Mouse (Mus musculus): Measurements from ENCODE around the gene Cpt1c.
A peak's percentile ranks its signal among the peaks of the same experiment; 100 is the strongest.

The Cpt1c gene

DNA sequence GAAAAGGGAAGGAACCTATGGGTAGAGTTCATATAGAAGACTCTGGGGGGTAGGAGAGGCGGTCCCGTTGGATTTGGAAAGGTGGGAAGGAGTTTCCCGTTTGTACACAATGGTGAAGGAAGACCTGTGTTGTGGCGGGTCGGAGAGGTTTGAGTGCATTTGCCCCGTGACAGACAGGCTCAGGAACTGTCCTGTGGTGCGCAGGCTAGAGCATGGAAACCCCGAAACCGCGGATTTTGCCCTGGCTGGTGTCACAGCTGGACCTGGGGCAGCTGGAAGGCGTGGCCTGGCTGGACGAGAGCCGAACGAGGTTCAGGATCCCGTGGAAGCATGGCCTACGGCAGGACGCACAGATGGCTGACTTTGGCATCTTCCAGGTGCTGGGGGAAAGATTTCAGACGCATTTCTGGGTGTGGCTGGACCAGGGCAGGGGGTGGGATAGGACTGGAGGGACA, 23.9 kb upstream of the Cpt1c start, which contains the start of gene Bcl2l12:
Gene Bcl2l12 (minus strand): TSS at position 212 of the 455 bp plus-strand sequence.
- peak; percentile 56 to 64 for DNase-seq

DNA sequence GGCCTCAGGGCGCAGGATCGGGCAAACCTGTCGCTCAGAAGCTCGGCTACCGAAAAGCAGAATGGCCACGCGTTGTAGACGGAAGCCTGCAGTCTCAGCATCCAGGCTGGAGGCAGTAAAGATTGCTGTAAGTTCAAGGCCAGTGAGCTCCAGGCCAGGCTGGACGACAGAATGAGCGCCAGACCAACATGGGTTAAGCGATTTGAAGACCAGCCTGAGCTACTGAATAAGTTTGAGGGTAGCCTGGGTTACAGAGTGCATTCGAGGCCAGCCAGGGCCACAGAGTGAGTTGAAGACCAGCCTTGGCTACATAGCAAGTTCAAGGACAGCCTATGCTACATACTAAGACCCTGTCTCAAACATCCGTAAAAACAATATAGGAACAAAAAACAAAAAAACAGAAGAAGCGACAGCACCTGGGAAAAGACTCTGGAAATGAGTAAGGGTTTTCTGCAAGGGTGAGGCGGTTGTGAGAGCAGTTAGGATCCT, 23.3 kb upstream of the Cpt1c start:
- no peak for DNase-seq

DNA sequence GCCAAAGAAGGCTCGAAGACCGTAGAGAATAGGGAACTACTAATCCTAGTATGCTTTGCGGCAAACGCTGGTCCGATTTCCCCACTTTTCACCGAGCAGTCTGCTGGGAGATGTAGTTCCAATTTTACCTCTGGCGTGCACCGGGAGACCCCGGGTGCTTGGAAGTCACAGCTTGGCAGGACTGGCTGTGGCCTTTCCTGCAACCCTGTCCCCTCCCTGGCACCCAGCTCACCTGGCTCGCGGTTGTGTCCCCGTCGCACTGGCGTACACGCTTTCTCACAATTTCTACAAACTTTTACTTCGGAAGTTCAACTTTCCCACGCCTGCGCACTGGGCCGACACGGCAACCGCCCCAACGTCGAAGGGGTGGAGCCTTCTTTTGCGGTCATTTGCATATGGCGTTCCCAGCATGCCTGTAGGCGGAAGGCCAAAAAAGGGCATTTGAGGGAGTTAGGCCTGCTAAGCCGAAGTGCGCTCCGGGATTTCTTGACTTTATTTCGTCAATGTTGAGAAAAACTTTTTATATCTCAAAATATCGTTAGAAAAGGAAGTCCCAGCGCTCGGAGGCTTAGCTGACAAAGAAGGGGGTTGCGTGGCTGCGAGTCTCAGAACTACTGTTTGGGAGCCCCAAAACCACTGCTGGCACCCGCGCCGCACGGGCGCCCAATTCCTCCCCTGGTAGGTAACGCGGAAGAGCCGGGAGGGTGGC, 22.7 kb upstream of the Cpt1c start, which contains the start of gene Irf3:
Gene Irf3 (plus strand): TSS at position 418 of the 709 bp plus-strand sequence.
- DNase-seq: peak; percentile 96 to 98

DNA sequence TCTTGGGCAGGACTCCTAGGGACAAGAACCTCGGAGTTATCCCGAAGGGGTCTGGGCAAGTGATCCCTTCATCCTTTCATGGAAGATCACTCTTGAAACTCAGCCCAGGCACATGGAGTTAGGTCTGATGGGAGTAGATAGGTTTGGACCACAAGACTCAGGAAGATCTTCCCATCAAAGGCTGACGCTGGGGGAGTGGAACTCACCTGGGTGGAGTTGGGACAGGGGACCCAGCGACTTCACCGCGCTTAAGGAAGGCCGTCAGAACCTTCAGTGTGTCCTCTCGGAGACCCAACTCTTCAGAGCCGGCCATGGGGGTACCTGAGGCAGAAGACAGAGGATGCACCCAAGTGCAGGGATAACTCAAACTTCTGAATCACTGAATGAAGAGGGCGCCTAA, 22.0 kb upstream of the Cpt1c start:
- peak in 1 of 2 experiments; percentile 5 for DNase-seq

DNA sequence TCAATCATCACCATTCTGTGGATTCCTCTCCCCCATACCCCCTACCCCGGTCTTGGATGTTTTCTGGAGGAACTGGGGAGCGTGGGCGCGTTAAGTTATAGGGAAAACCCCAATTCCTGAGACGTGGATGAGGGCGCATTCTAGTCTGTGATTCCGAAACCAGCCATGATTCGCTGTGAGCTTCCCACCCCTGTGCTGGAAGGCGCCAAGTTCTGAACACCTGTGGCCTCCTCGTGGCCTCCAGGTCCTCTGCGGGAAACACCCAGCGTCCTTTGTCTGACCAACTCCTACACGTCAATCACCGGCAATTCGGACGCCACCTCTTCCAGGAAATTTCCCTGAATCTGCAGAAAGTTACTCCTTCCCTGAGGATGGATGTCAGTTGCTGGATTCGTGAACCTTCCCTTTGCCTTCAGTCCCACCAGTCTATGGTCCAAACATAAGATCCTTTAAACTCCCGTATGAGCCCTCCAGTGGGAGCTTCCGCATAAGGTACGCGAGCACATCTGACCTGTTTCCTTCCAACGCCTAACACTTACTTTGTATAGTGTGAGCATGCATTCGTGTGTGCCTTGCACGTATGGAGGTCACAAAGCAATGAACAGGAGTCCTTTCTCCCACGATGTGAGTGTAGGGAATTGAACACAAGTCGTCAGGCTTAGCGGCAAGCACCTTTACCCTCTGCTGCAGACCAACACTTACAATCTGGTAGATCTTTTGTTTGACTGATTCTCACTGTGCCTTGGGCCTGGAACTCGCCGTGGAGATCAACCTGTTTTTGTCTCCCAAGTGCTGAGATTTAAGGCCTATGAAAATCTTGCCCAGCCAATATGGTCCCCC, 12.4 kb upstream of the Cpt1c start:
- no peak for DNase-seq

DNA sequence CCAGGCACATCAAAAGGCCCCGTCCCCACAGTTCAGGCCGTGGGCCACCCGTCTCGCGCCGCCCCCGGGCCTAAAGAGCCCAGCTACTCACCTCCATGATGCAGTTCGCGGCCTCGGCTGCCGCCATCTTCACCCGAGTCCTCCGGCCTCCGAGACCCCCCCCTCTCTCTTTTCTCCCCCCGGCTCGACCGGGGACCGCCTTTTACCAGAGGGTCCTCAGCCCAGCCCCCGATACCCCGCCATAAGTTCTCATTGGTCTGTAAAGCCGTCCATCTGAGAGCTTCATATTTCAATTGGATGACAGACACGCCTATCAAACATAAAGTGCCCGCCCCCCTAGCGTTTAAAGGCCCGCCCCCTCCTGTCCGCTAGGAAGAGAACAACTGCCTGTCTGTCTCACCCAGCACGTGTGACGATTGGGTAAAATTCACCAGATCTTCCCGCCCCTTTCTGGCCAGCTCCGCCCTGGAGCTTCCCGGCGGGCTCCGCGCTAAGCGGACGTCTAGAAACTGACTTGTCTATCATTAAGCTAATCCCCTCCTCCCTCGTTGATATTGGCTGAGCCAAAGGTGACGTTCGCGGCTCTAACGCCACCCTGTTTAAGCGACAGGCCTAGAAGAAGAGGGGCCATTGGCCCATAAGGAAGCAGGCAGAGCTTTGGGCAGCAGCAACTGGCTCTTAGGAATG, 11.7 kb upstream of the Cpt1c start, which contains the start of gene Prmt1:
Gene Prmt1 (minus strand): TSS at position 377 of the 687 bp plus-strand sequence.
- DNase-seq: peak; percentile 100

DNA sequence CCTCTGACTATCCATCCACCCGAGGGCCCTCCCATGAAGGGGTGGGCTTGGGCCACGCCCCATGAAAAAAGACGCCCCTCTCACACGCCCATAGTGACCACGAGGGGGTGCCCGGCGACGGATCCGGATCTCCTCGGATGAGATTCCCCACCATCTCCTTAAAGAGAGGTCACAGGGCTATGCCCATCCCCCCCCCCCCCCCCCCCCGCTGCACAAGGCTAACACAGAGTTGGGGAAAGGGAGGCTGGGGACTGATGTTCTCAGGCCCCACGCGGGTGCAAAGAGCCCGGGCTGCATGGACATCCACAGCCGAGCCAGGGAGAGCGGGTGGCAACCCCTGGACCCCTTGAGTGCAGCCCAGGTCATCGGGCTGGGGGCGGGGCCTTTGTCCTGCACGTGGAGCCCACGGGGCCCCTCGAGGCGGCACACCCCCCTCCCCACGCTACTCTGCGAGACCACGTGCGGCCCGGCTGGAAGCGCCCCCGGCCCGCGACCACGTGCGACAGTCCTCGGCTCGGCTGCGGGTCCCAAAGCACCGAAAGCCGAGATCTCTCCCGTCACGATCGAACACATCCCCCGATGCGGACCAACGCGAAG, 11.0 kb upstream of the Cpt1c start:
- DNase-seq: peak; percentile 68 to 81

DNA sequence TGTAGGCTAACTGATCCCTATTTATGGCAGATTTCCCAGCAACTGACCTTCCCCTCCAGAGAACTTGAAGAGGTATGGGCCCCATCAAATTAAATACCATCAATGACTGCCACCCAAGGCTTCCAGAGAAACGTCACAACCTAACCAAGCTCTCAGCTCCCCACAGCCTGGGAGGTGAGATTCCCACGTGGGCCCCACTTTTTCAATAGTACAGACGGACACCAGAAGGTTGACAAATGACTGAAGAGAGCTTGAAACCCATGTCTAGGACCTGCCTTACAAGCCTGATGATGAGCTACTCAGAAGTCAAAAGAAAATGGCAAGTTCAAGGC, 10.1 kb upstream of the Cpt1c start:
- no peak for DNase-seq

DNA sequence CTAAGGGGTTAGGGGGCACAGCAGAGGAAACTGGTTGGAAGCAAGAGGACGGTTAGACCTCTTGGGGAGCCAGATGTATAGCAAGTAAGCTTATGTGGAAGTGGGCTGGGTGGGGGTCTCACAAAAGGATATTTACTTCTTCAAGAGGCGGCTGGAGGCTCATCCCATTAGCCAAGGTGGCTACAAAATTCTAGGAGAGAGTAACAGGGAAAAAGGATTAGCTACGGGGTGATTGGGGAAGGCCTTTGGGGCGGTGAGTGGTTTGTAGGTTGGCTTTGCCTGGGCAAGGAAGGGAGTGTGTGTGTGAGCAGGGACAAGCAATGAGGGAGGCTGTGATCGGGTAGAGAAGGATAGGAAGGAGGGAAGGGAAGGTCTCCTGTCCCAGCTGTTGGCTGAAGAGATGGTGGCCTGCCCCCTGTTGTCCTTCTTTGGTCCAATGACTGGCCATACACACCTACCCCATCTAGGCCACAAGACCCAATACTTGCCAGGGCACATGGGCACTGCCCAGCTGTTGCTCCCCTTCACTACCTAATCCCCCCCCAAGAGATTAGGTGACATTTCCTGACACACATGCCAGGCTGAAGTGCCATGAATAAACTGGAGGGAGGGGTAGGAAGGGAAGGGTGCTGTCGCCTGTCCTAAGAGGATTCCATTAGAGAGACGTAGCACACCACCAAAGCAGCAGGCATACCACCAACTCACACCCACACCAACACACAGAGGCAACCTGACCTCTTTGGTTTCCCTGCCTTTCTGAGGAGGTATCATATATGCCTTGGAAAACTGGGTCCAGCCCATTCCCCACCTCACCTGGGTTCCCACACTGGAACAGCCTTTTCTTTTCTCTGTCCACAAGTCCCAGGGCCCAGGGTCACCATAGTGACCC, 9.5 kb upstream of the Cpt1c start:
- DNase-seq: no peak

DNA sequence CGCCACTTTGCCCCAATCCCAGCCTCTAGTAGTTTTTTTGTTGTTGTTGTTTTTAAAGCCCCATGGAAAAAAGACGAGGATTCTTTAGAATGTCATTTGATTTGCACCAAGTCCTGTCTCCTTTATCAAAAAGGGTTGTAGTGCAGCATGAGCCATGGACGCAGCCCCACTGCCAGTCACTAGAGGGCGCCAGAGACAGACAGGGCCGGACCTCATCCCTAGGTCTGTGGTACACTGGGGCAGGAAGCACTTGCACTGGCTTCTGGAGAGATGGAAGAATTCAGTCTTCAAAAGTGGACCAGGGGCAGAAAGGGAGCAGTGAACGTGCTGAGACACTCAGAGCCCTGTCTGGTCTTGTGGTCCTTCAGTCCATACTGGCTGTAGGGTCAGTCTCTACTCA, 8.4 kb upstream of the Cpt1c start:
- peak; percentile 83 to 89 for DNase-seq

DNA sequence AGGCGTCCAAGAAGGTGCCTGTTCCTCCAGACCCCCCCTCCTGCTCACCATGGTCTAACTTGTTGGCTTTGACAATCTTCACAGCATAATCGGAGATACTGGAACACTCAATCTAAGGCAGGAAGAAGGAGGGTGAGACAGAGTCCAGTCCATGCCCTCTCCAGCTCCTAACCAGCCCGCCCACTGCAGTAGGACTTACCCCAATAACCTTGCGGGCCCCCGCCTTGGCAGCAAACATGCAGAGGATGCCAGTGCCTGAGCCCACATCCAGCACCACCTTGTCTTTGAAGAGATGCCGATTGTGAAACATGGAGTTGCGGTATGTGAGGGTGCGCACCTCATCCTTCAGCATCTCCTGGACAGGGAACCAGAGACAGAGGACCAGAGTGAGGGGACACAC, 6.9 kb upstream of the Cpt1c start:
- DNase-seq: no peak

DNA sequence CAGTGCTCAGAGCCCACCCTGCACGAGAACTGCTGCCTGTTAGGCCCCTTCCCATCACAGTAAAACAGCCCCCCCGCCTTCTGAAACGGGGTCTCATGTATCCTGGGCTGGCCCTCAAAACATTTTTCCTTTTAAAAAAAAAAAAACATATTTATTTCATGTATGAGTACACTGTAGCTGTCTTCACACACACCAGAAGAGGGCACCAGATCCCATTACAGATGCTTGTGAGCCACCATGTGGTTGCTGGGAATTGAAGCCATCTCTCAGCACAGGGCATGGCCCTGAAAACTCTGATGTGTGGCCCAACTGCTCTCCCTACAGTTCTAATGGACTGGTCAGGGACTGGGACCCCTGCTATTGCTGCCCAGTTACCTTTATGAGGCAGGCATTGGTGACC, 3.6 kb upstream of the Cpt1c start:
- no peak for DNase-seq

DNA sequence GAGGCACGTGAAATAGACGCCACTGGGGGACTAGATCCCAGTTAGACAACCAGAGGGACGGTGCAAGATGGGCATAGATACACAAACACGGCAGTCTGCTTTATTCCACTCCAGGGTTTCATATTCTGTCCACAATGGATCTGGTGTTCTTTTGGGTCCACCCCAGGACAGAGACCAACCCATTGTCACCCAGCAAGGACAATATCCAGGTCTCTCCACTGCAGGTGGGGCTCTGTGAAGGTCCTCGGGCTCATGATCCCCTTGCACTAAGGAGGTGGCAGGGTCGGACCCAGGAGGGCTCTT, 417 bp upstream of the Cpt1c start:
- no peak for DNase-seq

DNA sequence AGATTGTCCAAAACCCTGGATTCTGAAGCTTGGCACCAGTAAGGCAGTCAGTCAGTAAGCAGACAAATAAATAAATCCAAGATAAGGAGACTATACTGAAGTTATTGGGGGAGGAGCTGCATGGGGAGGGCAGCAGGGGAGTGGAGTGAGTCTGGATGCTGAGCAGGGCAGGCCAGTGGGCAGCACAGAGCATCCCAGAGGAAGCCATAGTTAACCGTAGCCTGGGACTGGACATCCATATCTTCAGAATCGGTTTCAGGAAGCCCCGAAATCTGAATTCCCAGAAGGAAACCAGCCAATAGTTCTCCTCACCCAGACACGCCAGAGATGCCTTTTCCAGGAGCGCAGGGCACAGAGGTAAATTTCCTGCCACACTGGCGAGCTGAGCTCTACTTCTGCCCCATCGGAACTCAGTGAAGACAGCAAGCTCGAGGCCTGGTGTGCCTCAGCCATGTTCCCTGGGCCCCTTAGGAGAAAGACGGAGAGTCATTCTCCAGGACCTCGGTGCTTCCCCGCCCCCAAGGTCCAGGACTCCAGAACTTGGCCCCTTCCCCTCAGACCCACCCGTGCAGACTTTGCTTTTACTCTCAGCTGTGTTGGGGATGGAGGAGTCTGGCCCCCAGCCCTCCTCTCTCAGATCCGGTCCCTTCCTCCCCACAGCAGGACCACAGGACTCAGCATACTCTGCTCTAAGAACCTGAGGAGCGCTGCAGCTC, 1.1 kb downstream of the Cpt1c start:
- DNase-seq: no peak

DNA sequence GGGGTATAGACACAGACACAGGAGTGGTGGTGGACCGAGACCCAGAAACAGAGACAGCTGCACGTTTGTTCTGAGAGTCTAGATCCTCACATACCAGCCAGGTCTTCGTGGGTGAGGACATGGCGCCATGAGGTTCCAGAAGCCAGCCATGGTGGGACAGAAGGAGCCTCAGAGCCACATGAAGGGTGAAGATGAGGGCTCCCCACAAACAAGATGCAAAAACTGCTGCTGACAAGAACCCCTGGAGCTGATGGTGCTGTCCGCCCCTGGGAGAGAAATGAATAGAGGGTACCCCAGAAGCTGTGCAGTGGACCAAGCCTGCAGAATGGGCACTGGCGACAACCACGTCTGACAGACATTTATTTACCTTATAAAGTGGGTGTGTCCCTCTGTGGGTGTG, 3.5 kb downstream of the Cpt1c start:
- no peak for DNase-seq

DNA sequence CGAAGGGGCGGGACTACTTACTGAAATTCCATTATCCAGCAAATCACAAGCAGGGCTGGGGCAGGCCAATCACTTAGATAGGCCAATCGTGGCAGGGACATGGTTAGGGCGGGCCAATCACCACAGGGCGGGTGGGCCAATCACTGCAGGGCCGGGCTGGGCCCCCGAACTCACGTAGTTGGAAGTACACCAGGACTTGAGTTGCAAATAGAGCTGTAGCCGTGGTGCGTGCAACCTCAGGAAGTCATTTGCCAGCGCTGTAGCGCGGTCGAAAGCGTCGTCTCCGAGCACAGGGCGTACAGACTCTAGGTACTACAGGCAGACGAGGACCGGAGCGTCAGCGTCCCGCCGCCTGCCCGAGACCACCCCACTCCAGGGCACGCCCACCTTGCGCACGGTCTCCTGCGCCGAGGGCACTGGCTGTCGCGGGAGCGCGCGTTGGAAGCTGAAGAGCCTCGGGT, 4.4 kb downstream of the Cpt1c start:
- DNase-seq: peak; percentile 88 to 92

DNA sequence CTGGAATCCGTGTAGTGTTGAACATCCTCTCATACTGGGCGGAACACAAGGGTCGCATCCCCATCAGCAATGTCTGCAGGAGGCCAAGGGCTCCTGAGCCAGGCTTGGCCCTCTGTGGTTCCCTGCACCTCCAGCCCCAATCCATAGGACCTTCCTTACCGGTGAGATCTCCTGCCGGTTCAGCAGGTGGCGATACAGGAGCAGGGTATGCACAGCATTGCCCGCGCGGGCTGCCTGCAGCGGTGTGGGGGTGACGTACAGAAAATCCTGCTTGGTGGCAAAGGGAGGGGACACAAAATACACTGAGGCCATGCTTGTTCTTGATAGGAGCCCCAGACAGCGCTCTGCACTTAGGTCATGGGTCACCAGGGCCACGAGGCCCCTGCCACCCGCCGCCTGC, 8.0 kb downstream of the Cpt1c start:
- no peak for DNase-seq

DNA sequence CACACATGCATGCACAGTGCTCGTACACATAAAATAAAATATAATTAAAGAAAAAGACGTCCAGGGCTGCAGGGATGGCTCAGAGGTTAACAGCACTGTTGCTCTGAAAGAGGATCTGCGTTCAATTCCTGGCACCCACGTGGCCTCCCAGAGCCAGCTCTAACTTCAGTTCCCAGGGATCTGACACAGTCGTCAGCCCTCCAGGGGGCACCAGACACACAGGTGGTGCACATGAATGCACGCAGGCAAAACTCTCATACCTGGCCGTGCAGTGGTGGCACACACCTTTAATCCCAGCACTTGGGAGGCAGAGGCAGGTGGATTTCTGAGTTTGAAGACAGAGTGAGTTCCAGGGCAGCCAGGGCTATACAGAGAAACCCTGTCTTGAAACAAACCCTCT, 8.7 kb downstream of the Cpt1c start:
- no peak for DNase-seq

DNA sequence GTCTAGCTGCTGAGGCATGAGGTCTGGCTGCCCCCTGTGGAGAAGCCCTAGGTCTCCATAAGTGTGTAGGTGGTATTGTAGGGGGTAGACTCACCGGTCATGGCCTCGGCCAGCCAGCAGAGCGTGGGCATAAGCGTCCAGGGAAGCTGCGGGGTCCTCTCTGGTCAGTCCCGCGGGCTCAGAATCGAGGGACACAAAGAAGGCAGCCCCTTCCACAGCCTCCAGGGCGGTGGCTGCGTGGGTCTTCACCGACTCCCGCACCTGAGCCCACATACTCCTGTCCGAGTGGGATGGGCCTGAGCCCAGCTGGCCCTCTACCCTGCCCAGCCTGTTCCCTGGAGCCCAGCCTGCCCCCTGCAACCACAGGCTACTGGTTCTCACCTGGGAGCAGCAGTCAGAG, 9.7 kb downstream of the Cpt1c start:
- no peak for DNase-seq

DNA sequence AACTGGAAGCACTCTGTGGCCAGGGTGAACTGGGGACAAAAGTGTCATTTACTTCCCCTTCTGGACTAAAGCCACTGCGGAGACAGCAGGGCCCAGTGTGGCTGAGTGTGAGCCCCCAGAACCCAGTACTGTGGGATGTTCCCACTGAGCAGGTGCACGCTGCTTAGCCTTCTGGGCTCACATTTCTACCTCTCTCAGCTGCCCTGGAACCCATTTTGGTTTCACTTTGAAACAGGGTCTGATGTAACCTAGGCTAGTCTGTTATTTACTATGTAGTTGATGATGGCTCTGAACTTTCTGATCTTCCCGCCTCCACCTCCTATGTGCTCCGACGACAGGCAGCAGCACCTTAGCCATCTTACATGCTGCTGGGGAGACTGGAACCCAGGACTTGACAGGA, 11.8 kb downstream of the Cpt1c start:
- DNase-seq: no peak

DNA sequence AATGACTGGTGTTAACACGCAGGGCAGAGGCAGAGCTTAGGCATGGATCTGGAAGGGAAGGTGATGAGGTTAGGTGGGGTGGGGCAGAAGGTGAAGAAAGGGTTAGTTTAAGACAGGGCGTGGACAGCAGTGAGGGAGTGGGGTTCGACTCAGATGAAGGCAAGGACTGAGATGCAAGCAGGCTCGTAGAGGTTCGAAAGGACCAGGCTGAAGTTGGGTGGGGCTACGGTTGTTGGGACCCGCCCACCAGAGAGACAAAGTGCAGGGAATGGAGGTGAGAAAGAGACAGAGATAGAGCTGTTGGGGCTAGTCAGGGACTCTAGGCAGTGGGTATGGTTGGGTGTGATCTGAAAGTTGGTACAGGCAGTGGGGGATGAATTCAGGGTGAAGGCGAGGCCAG, 12.3 kb downstream of the Cpt1c start:
- no peak for DNase-seq
